Mouse (Mus musculus) bone marrow, adult 2 months (tissue): ENCODE measurements at regions not wholly inside any gene's neighbourhood (a gene's known extent, or its start where the extent isn't known, plus 50 kb on each side); places are given as distances from the start of the nearest gene placed in this dataset.

ENCODE experiments used
- H3K27ac ChIP-seq: fragments of 200-500 bp; 2 replicates; pipeline ENCODE4 v1.5.1; 2012; ENCODE audit warnings: low read depth, mild to moderate bottlenecking, control low read depth, inconsistent platforms, low read length; ENCODE audit not compliant: control insufficient read depth, poor library complexity, insufficient read depth
- H3K4me1 ChIP-seq: fragments of 200-500 bp; 2 replicates; pipeline ENCODE4 v1.6.1; 2011; ENCODE audit warnings: low read length; ENCODE audit not compliant: control insufficient read depth, insufficient read depth
- H3K4me3 ChIP-seq: fragments of 200-500 bp; replicated peaks from 2 replicates; pipeline ENCODE3; 2011; ENCODE audit warnings: mild to moderate bottlenecking, low read depth, low read length, control low read depth; ENCODE audit not compliant: control insufficient read depth
- CTCF ChIP-seq: fragments of 200-500 bp; IDR thresholded peaks from 2 replicates; pipeline ENCODE4 v1.5.1; 2011; ENCODE audit warnings: low read length, control low read depth; ENCODE audit not compliant: control insufficient read depth, insufficient read depth
- POLR2A ChIP-seq: fragments of 200-500 bp; IDR thresholded peaks from 2 replicates; pipeline ENCODE4 v1.6.1; 2011; ENCODE audit warnings: low read depth, mild to moderate bottlenecking, control low read depth, low read length, borderline replicate concordance; ENCODE audit not compliant: control insufficient read depth
- WGBS: fragments of 180-500 bp; shearing (Covaris S2); methylation state at CpG from one replicate; pipeline ENCODE4 v1.1.7; 2018; 5-methylcytosine and 5-hydroxymethylcytosine counted together

- Histone ChIP-seq H3K27ac (no peak overlapping the region), H3K4me3 (no peak overlapping the region), H3K4me1 (no peaks in the 10 kb centered on the region)
- TF ChIP-seq POLR2A (no peak), CTCF (no peak)
- WGBS: 82% methylated on average over 4 of the region's 4 CpGs
Measured at GRCm38 (mm10) chr16:77665781-77666180, 63.9 kb upstream of the Gm11146 start.

GRCm38 (mm10) chr16:77662107-77662518 is 60.2 kb upstream of the Gm11146 start:
- 59% methylated on average over 4 of the region's 4 CpGs for WGBS
- TF ChIP-seq POLR2A (no peak), CTCF (no peak)
- no peak overlapping the region for H3K27ac ChIP-seq

GRCm38 (mm10) chr16:77653306-77653705 is 51.4 kb upstream of the Gm11146 start:
- Histone ChIP-seq H3K4me3 (no peak overlapping the region), H3K4me1 (no peaks in the 10 kb centered on the region), H3K27ac (no peak overlapping the region)
- no peak for TF ChIP-seq CTCF
- no peak for TF ChIP-seq POLR2A
- 75% methylated on average over 3 of the region's 3 CpGs for WGBS

More at GRCm38 (mm10) chr16:77662107-77662518, 60.2 kb upstream of the Gm11146 start:
- no peak overlapping the region for H3K4me3 ChIP-seq
- H3K4me1 ChIP-seq: no peaks in the 10 kb centered on the region
